Mouse (Mus musculus) frontal cortex, adult 2 months (tissue): ENCODE data around the gene Ckb. TPM values are rescaled to one million over a fixed set of nuclear protein-coding genes. Genes with fewer than 3 reads are reported as not detected.

Experiments
- DNase-seq, 2 experiments: peaks; one replicate each; pipeline ENCODE4 v3.0.0; 2022; ENCODE audit warnings: low spot score in 1 of 2; ENCODE audit errors: extremely low spot score in 1 of 2
- polyA plus RNA-seq: library from polyadenylated mRNA; depleted of rRNA; stranded (reverse); fragments of >200 nt; gene quantifications from 2 replicates; pipeline ENCODE4 v1.2.3, GENCODE M21; 2012

The Ckb gene
- polyA plus RNA-seq, 1 experiment: 3,871 TPM

DNA sequence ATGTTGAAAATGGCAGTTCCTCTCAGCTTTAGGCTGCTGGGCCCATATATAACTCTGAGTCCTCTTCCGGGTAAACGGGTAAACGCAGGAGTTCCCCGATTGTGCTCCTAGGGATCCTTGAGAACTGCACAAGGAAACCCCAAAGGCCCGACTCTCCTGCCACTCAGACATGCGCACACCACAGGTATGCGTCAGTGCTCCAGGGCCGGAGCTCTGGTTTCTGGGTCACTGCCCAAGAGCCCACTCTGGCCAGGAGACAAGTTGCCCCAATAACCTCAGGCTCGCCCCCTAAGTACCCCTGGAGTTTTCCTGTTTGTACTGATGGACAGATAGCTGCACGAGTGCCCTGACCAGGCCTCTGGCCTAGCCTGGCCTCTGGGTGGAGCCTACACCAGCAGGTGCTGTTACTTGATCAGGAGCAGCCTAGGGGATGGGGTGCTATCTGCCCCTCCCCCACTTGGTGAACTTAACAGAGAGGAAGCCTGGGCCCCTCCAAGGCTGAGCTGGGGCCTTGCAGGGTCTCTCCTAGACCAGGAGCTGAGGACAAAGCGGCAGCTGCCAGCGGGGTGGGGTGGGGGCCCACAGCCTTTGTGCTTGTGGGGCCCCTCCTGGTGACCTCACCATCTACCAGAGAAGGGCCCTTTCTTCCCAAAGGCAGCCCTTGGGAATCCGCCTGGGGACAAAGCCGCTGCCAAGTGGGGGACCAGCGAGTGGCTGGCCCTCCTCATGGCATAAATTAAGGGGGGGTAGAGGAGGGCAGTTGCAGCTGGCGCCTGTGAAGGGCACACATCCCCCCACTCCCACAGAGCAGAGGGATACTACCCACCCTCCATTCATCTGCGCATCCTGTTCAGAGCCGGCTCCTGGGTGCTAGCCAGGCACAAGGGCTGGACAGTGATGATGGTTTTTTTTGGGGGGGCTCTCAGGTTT lies 21.5 kb upstream of the Ckb start:
- DNase-seq: peak in 1 of 2 experiments; percentile 72

DNA sequence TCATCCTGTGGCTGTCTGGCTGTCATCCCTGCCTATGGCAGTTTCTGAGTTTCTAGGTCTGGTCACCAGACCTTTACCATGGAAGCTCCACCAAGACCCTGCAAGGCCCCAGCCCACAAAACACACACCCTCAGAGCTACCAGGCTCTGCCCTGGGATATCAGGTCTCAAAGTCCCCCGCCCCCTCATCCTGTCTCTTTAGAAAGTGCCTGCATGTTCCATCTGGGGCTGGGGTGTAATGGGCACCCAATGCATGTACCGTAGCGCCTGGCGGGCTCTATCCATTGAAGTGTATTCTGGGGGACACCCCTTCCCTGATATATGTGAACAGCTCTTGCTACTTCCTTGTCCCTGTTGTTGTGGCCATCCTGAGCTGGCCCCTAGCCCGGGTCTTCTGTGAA lies 20.8 kb upstream of the Ckb start:
- DNase-seq: no peak

DNA sequence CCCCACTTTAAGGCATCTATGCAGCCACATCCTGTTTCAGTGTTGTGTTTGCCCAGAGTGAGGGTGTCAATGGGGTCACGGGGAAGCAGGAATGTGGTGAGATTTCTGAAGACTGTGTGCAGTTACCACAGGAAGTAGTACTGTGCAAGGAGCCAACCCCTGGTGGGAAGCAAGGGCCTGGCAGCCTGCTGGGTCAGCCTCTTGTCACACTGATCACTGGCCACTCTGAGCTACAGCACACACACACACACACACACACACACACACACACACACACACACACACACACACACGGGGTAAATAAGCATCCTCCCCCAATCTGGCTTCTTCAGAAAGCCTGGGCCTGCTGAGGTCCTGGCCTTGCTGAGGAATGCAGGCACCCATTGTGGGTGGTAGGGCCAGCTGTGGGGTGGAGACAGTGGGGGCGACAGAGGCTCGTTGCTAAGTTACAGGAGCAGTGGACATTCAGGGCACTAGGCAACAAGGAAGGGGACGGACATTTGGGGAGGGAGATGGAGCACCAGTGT lies 19.3 kb upstream of the Ckb start:
- peak in 1 of 2 experiments; percentile 33 for DNase-seq

DNA sequence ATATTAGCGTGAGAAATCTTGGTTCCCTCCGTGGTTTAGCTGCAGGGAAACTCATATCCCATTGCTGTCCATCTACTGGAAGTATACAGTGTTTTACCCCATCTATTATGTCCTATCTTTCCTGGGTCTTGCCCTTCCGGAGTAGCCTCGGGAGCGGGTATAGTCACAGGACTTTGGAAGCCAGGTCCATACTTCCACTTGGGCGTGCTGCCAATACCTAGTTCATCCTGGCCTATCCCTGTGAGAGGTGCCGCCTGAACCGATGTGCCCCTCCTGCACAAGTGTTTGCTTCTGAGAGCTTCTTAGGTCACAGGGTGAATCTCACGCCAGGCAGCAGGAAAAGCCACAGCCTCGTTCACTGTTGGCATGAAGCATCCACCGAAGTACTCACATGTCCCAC lies 17.3 kb upstream of the Ckb start:
- DNase-seq: no peak

DNA sequence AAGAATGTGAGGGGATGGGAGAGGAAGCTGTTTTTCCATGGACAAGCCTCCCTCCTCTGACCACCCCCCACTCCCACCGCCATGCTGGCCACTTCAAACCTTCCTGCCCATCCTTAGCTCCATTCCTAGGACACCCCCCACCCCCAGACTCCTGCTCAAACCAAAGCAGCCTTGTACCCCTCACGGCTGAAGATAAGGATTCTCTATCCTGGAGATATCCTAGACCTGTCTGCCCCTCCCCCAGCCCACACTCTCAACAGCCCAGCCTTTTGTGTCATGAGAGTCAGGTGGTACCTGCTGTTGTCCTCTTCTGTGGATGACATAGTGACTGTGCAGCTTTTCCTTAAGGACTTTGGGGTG lies 15.9 kb upstream of the Ckb start:
- DNase-seq: no peak

DNA sequence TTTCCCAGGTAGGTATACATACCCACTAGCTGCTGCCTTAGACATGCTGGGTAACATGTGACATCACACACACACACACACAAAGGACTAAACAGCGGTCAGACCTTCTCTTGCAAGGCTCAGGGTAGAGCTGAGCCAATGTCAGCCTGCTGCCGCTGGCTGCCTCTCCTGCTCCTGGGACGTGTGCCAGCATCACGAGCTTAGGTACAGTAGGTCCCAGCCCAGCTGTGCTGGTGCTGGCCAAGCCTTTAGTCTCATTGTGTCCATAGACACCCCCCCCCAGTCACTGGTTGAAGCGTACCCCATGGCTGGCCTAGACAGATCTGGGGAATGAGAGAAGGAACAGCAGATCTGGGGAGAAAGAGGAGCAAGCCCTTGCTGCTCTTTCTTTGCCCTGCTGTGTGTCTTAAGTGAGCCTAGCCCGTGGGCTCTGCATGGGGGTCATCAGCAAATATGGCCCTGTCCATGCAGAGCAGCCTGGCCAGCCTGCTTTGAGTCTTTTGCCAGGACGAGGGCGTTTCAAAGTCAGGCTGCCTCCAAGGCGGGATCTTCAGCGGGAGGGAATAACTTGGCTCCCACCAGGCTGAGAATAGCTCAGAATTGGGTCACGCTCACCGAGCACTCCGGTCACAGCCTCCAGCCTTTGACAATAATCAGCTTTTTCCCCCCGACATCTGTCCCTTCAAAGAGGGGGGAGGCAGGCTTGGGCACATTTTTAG lies 15.4 kb upstream of the Ckb start:
- peak in 1 of 2 experiments; percentile 73 for DNase-seq

DNA sequence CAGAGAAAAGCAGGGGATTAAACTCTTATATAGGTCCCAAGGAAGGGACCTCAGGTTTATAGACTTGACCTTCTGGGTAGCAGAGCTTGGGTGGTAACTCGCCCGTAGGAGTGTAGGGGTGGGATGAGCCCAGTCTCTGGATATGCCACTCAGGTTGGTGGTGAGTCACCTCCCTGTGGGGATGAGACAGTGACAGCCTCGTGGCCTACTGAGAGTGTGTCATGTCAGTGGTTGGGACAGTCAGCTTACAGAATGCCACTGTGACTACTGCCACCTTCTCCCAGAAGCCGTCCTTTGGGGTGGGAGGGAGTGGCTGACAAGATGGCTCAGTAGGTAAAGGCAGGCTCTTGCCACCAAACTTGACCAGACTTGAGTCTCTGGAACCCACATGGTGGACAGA lies 14.3 kb upstream of the Ckb start:
- peak in 1 of 2 experiments; percentile 47 for DNase-seq

DNA sequence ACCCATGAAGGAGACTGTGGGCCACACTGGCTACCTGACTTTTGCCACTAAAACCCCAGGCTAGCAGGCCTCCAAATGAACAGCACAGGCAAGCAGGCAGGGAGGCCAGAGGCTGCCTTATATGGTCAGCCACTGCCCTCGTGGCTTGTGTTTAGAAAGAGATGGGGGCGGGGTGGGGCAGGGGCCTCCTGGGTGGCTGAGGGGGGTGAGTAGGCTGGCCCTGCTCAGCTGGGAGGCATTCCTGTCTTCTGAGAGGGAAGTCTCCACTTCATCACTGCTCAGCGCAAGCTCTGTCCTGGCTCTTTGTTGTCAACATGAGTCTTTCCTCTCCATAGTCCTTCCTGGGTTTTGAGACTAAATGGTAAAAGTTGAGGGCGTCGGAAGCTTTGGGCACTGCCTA lies 10.7 kb upstream of the Ckb start:
- no peak for DNase-seq

DNA sequence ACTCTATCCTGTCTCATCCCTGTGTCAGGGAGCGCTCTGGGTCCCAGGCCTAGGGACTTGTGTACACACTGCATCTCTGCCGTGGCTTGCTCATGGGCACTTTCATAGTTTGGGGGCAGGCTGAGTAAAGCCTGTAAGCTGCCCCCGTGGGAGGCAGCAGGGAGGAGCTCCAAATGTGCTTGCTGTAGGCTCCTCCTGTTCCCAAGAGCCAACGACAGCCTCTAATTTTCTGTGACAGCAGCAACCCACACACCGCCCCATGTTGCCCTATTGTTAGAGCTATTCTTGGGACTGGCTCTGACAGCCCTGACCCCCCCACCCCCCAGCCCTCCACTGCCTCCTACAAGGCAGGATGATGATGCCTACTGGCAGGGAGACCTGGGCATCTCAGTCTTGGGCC lies 9.9 kb upstream of the Ckb start:
- peak in 1 of 2 experiments; percentile 60 for DNase-seq

DNA sequence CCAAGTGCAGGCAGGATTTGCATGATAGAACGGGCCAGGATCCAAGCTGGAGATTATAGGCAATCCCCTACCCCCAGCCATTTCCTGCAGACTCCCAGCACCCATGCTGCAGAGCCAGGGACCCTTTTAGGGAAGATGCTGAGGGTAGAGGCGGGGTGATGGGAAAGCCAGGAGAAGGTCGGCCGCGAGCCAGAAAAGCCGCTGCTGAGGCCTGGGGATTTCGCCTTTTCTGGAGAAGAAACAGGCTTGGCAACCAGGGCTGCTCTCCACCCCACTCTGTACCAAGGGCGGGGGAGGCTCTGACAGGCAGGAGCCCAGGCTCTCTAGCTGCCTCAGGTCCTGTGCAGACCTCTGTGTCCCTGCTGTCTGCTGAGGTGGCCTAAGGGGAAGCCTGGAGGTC lies 9.2 kb upstream of the Ckb start:
- peak in 1 of 2 experiments; percentile 58 for DNase-seq

DNA sequence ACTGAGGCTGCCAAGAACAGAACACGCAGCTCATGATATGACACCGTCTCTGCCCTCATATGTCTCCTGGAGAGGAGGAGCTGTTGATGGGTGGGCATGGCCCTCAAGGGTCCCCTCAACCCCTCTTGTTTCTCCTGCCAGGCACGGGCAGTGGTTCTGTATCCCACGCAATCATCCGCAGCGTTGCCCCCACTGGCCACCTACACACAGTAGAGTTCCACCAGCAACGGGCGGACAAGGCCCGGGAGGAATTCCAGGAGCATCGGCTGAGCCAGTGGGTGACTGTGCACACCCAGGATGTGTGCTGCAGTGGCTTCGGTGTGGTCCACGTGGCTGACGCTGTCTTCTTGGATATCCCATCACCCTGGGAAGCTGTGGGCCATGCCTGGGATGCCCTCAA lies 8.5 kb upstream of the Ckb start:
- DNase-seq: peak in 1 of 2 experiments; percentile 60

DNA sequence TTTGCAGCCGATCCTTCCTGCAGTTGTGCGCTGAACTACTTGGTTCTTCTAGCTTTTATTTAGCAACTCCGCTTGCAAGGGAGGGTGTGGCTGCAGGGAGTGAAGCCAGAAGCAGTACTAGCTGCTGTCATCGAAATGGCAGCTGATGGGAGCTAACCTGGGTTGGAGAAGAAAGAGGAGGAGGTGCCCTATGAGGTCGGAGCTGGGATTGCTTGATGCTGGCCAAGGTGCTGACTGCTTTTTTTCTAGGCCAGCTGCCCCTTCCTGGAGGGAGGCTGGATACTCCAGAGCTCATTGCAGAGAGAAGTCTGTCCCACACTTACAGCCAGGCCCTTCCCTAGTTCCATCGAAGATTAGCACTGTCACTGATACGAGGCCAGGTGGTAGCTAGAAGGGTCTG lies 6.9 kb upstream of the Ckb start:
- no peak for DNase-seq

DNA sequence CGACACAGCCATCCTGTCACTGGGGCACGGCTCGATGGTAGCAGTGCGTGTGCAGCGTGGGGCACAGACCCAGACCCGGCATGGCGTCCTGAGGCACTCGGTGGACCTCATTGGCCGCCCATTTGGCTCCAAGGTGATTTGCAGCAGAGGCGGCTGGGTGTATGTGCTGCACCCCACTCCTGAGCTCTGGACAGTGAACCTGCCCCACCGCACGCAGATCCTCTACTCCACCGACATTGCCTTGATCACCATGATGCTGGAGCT lies 6.5 kb upstream of the Ckb start:
- no peak for DNase-seq

DNA sequence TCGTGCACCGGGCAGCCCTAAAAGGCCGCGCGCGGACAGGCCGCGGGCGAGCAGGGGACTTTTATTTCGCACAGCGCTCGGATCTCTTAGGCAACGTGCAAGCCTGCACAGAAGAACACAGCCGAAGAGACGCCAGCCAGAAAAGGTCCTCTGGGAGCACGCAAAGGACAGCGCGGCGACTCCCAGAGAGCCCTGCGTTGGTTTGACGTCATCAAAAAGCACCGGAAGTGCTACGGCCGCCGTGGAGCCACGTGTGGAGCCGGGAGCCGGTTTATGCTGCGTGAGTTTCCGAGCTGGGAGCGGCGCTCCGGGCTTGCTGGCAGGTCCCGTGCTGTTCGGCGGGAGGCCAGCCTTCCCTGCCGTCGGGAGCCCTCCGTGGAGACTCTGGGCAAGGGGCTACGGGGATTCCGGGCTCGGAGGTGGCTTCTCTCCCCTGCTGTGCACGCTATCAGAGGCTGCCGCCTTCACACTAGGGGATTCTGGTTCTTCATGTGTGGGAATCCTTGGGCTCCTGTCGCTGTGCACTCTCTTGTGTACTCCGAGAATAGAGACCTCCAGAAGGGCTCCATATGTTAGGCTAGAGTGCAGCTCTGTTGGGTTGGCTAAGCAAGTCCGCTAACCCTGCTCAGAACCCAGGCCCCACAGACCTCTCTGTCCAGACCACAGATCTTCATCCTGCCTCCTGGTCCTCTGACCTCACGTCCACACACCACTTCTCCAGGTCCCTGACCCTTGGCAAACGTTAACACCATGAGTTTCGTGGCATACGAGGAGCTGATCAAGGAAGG lies 5.9 kb upstream of the Ckb start, which contains the start of gene Trmt61a:
TSS of gene Trmt61a (plus strand) at position 224 of the 788 bp plus-strand sequence.
- DNase-seq: peak in 1 of 2 experiments; percentile 92

DNA sequence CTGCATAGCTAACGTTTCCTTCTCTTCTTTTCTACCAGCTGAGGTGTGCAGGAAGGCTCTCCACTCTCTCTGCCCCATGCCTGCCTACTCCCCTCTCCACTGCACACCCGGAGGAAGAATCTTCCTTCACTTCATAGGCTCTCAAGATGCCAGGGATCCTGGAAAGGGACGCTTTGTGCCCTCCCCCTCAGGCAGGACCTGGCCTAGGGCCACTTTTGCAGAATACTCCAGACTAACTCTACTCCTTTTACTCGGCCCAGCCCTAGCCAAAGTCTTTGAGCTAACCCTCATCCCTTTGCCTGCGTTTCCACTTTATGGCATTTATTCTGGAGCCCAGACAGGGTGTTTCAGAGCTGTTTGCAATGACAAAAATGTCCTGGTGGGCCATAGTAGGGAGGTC lies 5.3 kb upstream of the Ckb start:
- peak in 1 of 2 experiments; percentile 32 for DNase-seq

DNA sequence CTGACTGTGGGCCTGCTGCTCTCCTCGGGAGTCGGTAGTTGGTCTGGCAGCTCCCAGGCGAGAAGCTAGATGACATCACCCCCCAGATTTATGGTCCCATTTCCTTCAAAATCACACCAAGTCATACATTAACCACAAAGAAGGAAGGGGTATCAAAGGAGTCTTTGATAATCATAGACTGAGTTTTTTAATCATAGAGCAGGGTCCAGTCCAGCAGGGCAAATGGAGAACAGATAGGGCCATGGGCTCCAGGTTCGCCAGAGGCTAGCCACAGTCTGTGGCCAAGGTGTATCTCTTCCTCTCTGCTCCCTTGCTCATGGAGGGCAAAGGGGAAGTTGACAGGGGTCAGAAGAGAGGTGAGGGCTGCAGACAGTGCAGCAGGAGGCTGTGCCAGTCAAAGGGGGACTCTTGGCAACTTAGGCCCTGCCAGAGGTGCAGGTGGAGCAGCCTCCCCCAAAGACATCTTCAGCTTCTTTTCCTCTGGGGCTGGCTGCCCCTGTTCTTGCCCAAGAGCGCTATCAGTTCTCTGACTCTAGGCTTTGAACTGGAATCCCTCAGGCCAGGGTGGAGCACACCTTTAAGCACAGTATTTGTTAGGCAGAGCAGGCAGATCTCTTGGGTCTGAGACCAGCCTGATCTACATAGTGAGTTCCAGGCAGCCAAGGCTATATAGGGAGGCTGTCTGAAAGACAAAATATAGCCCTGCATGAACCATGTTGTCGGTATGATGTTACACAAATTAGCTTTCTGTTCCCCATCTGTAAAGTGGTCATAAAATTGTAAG lies 3.9 kb upstream of the Ckb start:
- no peak for DNase-seq

DNA sequence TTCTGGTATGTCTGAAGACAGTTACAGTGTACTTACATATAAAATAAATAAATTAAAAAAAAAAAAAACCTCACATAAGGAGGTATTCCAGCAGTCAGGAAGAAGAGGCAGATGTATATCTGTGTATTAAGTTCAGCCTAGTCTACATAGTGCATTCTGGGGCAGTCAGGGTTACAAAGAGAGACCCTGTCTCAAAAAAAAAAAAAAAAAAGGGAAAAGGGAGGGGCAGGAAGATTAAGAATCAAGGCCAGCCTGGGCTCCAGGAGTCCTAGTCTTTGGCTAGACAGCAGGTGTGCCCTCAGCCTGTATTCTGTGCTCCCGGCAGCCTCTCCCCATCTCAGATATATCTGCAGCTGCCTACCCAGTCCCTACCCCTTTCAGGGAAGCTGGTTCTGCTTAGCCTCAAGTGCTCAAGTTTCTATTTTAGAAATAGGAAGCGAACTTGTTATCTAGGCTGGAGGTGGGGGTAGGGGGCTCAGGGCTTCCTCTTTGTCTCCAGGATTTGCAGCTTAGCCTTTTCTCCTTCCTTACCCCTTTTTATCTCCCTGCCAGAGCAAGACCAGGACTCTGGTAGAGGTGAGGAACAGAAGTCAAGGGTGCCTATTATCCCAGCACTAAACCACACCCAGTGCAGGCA lies 2.8 kb upstream of the Ckb start:
- DNase-seq: no peak

DNA sequence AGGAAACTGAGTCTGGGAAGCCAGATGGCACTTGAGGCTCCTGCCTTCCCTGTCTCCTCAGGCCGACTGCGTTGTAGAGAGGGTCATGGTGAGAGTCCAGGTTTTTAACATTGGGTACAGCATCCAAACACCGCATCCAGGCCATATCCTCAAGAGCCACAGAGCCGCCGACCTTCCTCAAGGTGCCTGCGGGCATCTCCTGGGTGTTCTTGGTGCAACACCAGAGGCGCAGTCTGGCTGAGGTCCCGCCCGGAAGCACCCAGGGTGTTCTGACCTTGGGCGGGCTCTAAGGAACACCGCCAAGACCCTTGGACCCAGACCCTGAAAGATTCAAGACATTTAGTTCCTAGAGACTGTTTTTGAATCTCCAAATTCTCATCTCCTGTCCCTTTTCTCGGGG lies 443 bp upstream of the Ckb start:
- DNase-seq: peak in 1 of 2 experiments; percentile 25

DNA sequence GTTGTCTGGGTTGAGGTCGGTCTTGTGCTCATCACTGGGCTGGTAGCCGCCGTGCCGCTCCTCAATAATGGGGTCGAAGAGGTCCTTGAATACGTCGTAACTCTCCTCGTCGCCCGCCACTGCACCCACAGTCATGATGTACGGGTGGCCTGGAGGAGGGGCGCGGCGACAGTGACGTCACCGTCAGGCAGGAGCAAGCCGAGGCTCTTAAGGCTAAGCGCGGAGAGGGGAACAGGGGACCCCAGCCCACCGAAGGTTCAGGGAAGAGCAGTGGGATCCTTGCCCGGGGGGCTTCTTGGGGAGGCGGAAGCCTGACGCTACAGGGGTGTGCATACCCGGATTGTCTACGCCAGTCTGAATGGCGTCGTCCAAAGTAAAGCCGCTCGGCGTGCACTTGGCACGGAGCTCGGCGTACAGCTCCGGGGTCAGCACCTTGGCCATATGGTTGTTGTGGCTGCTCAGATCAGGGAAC lies 671 bp downstream of the Ckb start:
- peak in 1 of 2 experiments; percentile 84 for DNase-seq

DNA sequence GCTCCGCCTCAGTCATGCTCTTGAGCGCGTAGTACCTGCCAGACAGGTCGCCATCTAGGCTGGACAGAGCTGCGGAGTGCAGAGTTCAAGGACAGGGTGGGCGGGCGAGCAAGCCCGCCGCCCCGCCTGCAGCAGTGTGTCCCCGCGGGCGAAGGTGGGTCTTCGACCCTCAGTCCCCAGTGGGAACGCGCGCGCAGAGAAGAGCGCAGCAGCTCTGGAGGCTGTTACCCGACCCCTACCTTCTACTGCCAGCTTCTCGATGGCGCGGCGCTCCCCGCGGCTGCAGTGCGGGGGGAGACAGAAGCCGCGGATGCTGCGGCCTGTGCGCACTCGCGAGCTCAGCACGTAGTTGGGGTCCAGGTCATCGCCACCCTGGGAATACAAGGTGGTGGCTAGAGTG lies 1.2 kb downstream of the Ckb start:
- DNase-seq: no peak
